Mouse (Mus musculus) midbrain, embryonic 15.5 days (tissue): ENCODE data around the gene Fndc3a. TPM values are rescaled to one million over a fixed set of nuclear protein-coding genes. Genes with fewer than 3 reads are reported as not detected.

ENCODE experiments used
- ATAC-seq: fragments of 200-750 bp; cut with Nextera tagmentation; replicated peaks from 2 replicates; pipeline ENCODE4 v1.8.0; 2017; ENCODE audit warnings: moderate TSS enrichment
- H3K27ac ChIP-seq: fragments of 300-500 bp; sonication (generic); 2 replicates; pipeline ENCODE4 v1.5.1; 2015; ENCODE audit warnings: mild to moderate bottlenecking, inconsistent platforms
- H3K27me3 ChIP-seq: fragments of 300-500 bp; sonication (generic); replicated peaks from 2 replicates; pipeline ENCODE4 v1.6.1; 2015; ENCODE audit warnings: inconsistent platforms
- H3K36me3 ChIP-seq: fragments of 300-500 bp; sonication (generic); replicated peaks from 2 replicates; pipeline ENCODE4 v1.6.1; 2015; ENCODE audit warnings: inconsistent platforms
- H3K4me1 ChIP-seq: fragments of 300-500 bp; sonication (generic); 2 replicates; pipeline ENCODE4 v1.6.1; 2015; ENCODE audit warnings: inconsistent platforms
- H3K4me2 ChIP-seq: fragments of 300-500 bp; sonication (generic); 2 replicates; pipeline ENCODE4 v1.6.1; 2015; ENCODE audit warnings: inconsistent platforms, mild to moderate bottlenecking, moderate library complexity
- H3K4me3 ChIP-seq: fragments of 300-500 bp; sonication (generic); 2 replicates; pipeline ENCODE4 v1.5.1; 2015; ENCODE audit warnings: mild to moderate bottlenecking, inconsistent platforms
- H3K9ac ChIP-seq: fragments of 300-500 bp; sonication (generic); 2 replicates; pipeline ENCODE4 v1.6.1; 2015; ENCODE audit warnings: mild to moderate bottlenecking, inconsistent platforms
- H3K9me3 ChIP-seq: fragments of 300-500 bp; sonication (generic); 2 replicates; pipeline ENCODE4 v1.6.1; 2016; ENCODE audit warnings: inconsistent platforms
- WGBS: fragments of 180-500 bp; shearing (Covaris S2); methylation state at CpG from one replicate; pipeline ENCODE4 v1.1.7; 2015; ENCODE audit warnings: mixed read lengths; 5-methylcytosine and 5-hydroxymethylcytosine counted together
- polyA plus RNA-seq: library from polyadenylated mRNA; unstranded; fragments of >200 nt; fragmentation: Nextera tagmentation; extraction: Ambion mirVana; gene quantifications from 2 replicates; pipeline ENCODE4 v1.2.1, GENCODE M21; 2015

The Fndc3a gene
- polyA plus RNA-seq, 1 experiment from 2014 or later = 60.7 TPM

GRCm38 (mm10) chr14:72518786-72519185, 191.0 kb downstream of the Fndc3a start:
- H3K4me3 ChIP-seq = no peak overlapping the region
- ATAC-seq = no peak
- no peak overlapping the region for H3K27ac ChIP-seq
- no peak overlapping the region for H3K9ac ChIP-seq
- H3K9me3 ChIP-seq = no peaks in the 10 kb centered on the region
- H3K4me2 ChIP-seq = no peak overlapping the region
- no peaks in the 10 kb centered on the region for H3K4me1 ChIP-seq
- no peaks in the 10 kb centered on the region for H3K36me3 ChIP-seq
- H3K27me3 ChIP-seq = no peaks in the 10 kb centered on the region
- WGBS = 83% methylated on average over 6 of the region's 6 CpGs

GRCm38 (mm10) chr14:72516376-72516775, 193.4 kb downstream of the Fndc3a start:
- Histone ChIP-seq H3K27me3 (no peaks in the 10 kb centered on the region), H3K9ac (no peak overlapping the region), H3K4me1 (no peaks in the 10 kb centered on the region), H3K36me3 (no peaks in the 10 kb centered on the region), H3K4me3 (no peak overlapping the region), H3K4me2 (no peak overlapping the region), H3K27ac (no peak overlapping the region), H3K9me3 (no peaks in the 10 kb centered on the region)
- WGBS = 21% methylated on average over 5 of the region's 5 CpGs
- ATAC-seq = no peak; the same call in 1 of the 2 replicates

GRCm38 (mm10) chr14:72506723-72507420, 202.9 kb downstream of the Fndc3a start:
- Histone ChIP-seq H3K9ac (no peak overlapping the region), H3K36me3 (no peaks in the 10 kb centered on the region), H3K9me3 (no peaks in the 10 kb centered on the region), H3K27me3 (no peaks in the 10 kb centered on the region), H3K4me1 (peaks cover 5% of the 10 kb centered on the region), H3K27ac (no peak overlapping the region), H3K4me3 (peak overlapping the region; percentile 24), H3K4me2 (peak overlapping the region; percentile 52)
- 13% methylated on average over 11 of the region's 11 CpGs for WGBS
- ATAC-seq = no peak

- ATAC-seq = peak; percentile 39; the same call in 1 of the 2 replicates
- 8% methylated on average over 12 of the region's 12 CpGs for WGBS
- H3K4me3 ChIP-seq = peak overlapping the region; percentile 24
- no peaks in the 10 kb centered on the region for H3K9me3 ChIP-seq
- peaks cover 5% of the 10 kb centered on the region for H3K4me1 ChIP-seq
- H3K36me3 ChIP-seq = no peaks in the 10 kb centered on the region
- no peak overlapping the region for H3K27ac ChIP-seq
- peak overlapping the region; percentile 16; the same call in 1 of the 2 replicates for H3K9ac ChIP-seq
- peak overlapping the region; percentile 52 for H3K4me2 ChIP-seq
- no peaks in the 10 kb centered on the region for H3K27me3 ChIP-seq
These were observed 203.6 kb downstream of the Fndc3a start for GRCm38 (mm10) chr14:72506018-72506722.

- Histone ChIP-seq H3K4me3 (no peak overlapping the region), H3K4me2 (no peak overlapping the region), H3K27ac (no peak overlapping the region), H3K27me3 (no peaks in the 10 kb centered on the region), H3K9ac (no peak overlapping the region), H3K9me3 (no peaks in the 10 kb centered on the region), H3K36me3 (no peaks in the 10 kb centered on the region), H3K4me1 (peaks cover 5% of the 10 kb centered on the region)
- no peak for ATAC-seq
- WGBS = 83% methylated on average over 1 of the region's 1 CpGs
These were observed 204.8 kb downstream of the Fndc3a start for GRCm38 (mm10) chr14:72504985-72505384.

GRCm38 (mm10) chr14:72503241-72503640, 206.6 kb downstream of the Fndc3a start:
- Histone ChIP-seq H3K4me1 (peaks cover 5% of the 10 kb centered on the region), H3K27ac (no peak overlapping the region), H3K4me3 (no peak overlapping the region), H3K36me3 (no peaks in the 10 kb centered on the region), H3K9me3 (no peaks in the 10 kb centered on the region), H3K4me2 (no peak overlapping the region), H3K9ac (no peak overlapping the region), H3K27me3 (no peaks in the 10 kb centered on the region)
- no peak for ATAC-seq
- WGBS = 42% methylated on average over 6 of the region's 6 CpGs

GRCm38 (mm10) chr14:72493775-72494174, 216.0 kb downstream of the Fndc3a start:
- no peak for ATAC-seq
- WGBS = 85% methylated on average over 1 of the region's 1 CpGs
- no peak overlapping the region for H3K27ac ChIP-seq
- H3K9ac ChIP-seq = no peak overlapping the region
- no peak overlapping the region for H3K4me2 ChIP-seq
- H3K9me3 ChIP-seq = no peaks in the 10 kb centered on the region
- H3K36me3 ChIP-seq = no peaks in the 10 kb centered on the region
- H3K4me1 ChIP-seq = no peaks in the 10 kb centered on the region
- H3K27me3 ChIP-seq = no peaks in the 10 kb centered on the region
- no peak overlapping the region for H3K4me3 ChIP-seq

GRCm38 (mm10) chr14:72491738-72492137, 218.1 kb downstream of the Fndc3a start, which contains the start of gene Gm9195:
TSS of gene Gm9195 (minus strand) at chr14:72491838.
- WGBS = 78% methylated on average over 5 of the region's 5 CpGs
- H3K27ac ChIP-seq = no peak within 1 kb of the TSS
- H3K4me2 ChIP-seq = no peak within 1 kb of the TSS
- no peaks in the 10 kb centered on the region for H3K4me1 ChIP-seq
- H3K27me3 ChIP-seq = no peaks in the 10 kb centered on the region
- no peak for ATAC-seq
- H3K9me3 ChIP-seq = no peaks in the 10 kb centered on the region
- H3K4me3 ChIP-seq = no peak within 1 kb of the TSS
- H3K9ac ChIP-seq = no peak within 1 kb of the TSS
- no peaks in the 10 kb centered on the region for H3K36me3 ChIP-seq

GRCm38 (mm10) chr14:72490367-72490766, 219.4 kb downstream of the Fndc3a start:
- Histone ChIP-seq H3K9ac (no peak overlapping the region), H3K9me3 (no peaks in the 10 kb centered on the region), H3K4me1 (no peaks in the 10 kb centered on the region), H3K27ac (no peak overlapping the region), H3K4me2 (no peak overlapping the region), H3K4me3 (no peak overlapping the region), H3K27me3 (no peaks in the 10 kb centered on the region), H3K36me3 (no peaks in the 10 kb centered on the region)
- ATAC-seq = no peak
- WGBS = 93% methylated on average over 3 of the region's 3 CpGs

Other genes starting within 250 kb of the Fndc3a start
- not detected in 2 replicates for gene Gm9195, start 218.2 kb downstream of the Fndc3a start, polyA plus RNA-seq